Mouse (Mus musculus) lung, postnatal 0 days (tissue): ENCODE measurements around the gene Ppp1r15b.

ENCODE experiments used
- CTCF ChIP-seq: IDR thresholded peaks from 2 replicates; pipeline ENCODE4 v1.5.1; 2016; ENCODE audit warnings: antibody characterized with exemption, mild to moderate bottlenecking
- EP300 ChIP-seq: IDR thresholded peaks from 2 replicates; pipeline ENCODE4 v1.6.1; 2016; ENCODE audit warnings: antibody characterized with exemption, mild to moderate bottlenecking, control low read depth

DNA sequence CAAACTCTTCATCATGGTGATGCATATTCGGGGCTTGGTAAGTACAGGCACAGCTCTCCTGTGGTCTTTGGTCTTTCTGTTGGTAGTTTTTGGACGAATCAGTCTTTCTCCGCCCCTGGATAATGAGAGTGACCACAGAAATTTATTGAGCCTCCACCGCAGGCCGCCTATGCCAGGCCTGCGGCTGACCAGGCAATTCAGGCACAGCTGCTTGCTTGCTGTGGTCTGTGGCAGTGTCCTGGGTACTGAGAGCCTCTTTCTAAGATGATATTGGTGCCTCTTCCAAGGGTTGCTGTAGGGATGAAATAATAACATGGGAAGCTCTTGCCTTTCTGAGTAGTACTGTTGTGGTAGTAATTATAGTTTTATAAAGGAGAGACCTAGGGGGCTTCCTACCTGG, 27.1 kb upstream of the Ppp1r15b start:
- no peak for TF ChIP-seq CTCF
- TF ChIP-seq EP300 = no peak
